Mouse (Mus musculus): Measurements from ENCODE around the gene Tanc1.

The Tanc1 gene

GRCm38 (mm10) chr2:59680736-59681135 is 68.9 kb downstream of the Tanc1 start:
- no peak for DNase-seq (ENCODE audit: low read depth, low spot score)

- no peak for DNase-seq (ENCODE audit: low read depth, low spot score)
These were observed 69.3 kb downstream of the Tanc1 start for GRCm38 (mm10) chr2:59681181-59681580.

GRCm38 (mm10) chr2:59684864-59685605 is 73.2 kb downstream of the Tanc1 start:
- no peak for DNase-seq (ENCODE audit: low read depth, low spot score)

GRCm38 (mm10) chr2:59685606-59685950 is 73.7 kb downstream of the Tanc1 start:
- DNase-seq (ENCODE audit: low read depth, low spot score): peak; percentile 68

- DNase-seq (ENCODE audit: low read depth, low spot score): no peak
These were observed 76.6 kb downstream of the Tanc1 start for GRCm38 (mm10) chr2:59688261-59689104.

- no peak for DNase-seq (ENCODE audit: low read depth, low spot score)
These were observed 79.3 kb downstream of the Tanc1 start for GRCm38 (mm10) chr2:59691112-59691511.

GRCm38 (mm10) chr2:59693473-59693872 is 81.6 kb downstream of the Tanc1 start:
- no peak for DNase-seq (ENCODE audit: low read depth, low spot score)

- peak; percentile 50 for DNase-seq (ENCODE audit: low read depth, low spot score)
These were observed 85.3 kb downstream of the Tanc1 start for GRCm38 (mm10) chr2:59697123-59697522.

- DNase-seq (ENCODE audit: low read depth, low spot score): peak; percentile 96
These were observed 86.1 kb downstream of the Tanc1 start for GRCm38 (mm10) chr2:59697722-59698634.

- DNase-seq (ENCODE audit: low read depth, low spot score): no peak
These were observed 86.9 kb downstream of the Tanc1 start for GRCm38 (mm10) chr2:59698635-59699300.

- DNase-seq (ENCODE audit: low read depth, low spot score): no peak
These were observed 88.1 kb downstream of the Tanc1 start for GRCm38 (mm10) chr2:59699893-59700292.

- DNase-seq (ENCODE audit: low read depth, low spot score): no peak
These were observed 93.4 kb downstream of the Tanc1 start for GRCm38 (mm10) chr2:59705221-59705620.

- no peak for DNase-seq (ENCODE audit: low read depth, low spot score)
These were observed 95.0 kb downstream of the Tanc1 start for GRCm38 (mm10) chr2:59706806-59707205.

GRCm38 (mm10) chr2:59707922-59708706 is 96.3 kb downstream of the Tanc1 start:
- DNase-seq (ENCODE audit: low read depth, low spot score): no peak

- no peak for DNase-seq (ENCODE audit: low read depth, low spot score)
These were observed 98.9 kb downstream of the Tanc1 start for GRCm38 (mm10) chr2:59710771-59711170.

- no peak for DNase-seq (ENCODE audit: low read depth, low spot score)
These were observed 100.2 kb downstream of the Tanc1 start for GRCm38 (mm10) chr2:59711992-59712391.

- no peak for DNase-seq (ENCODE audit: low read depth, low spot score)
These were observed 100.6 kb downstream of the Tanc1 start for GRCm38 (mm10) chr2:59712484-59712883.

GRCm38 (mm10) chr2:59713626-59714556 is 102.0 kb downstream of the Tanc1 start:
- no peak for DNase-seq (ENCODE audit: low read depth, low spot score)

- DNase-seq (ENCODE audit: low read depth, low spot score): no peak
These were observed 103.2 kb downstream of the Tanc1 start for GRCm38 (mm10) chr2:59714992-59715391.
